Mouse (Mus musculus) kidney, adult 2 months (tissue): Measurements from ENCODE around the gene Sv2a. TPM values are rescaled to one million over a fixed set of nuclear protein-coding genes. Genes with fewer than 3 reads are reported as not detected.
"Not testable (repeated sequence)": the region's sequence is repeated elsewhere in the genome, so short reads cannot be mapped to it uniquely, and the experiment has no call there.

ENCODE experiments used
- DNase-seq: peaks from one replicate; pipeline ENCODE4 v3.0.0; 2021
- H3K27ac ChIP-seq: fragments of 200-500 bp; 2 replicates; pipeline ENCODE4 v1.5.1; 2012; ENCODE audit warnings: low read depth, low read length, control low read depth, inconsistent platforms; ENCODE audit not compliant: insufficient read depth
- H3K27me3 ChIP-seq: fragments of 200-500 bp; replicated peaks from 2 replicates; pipeline ENCODE4 v1.6.1; 2012; ENCODE audit warnings: mild to moderate bottlenecking, moderate library complexity, low read length, inconsistent platforms; ENCODE audit not compliant: control insufficient read depth, insufficient read depth
- H3K36me3 ChIP-seq: fragments of 200-500 bp; 2 replicates; pipeline ENCODE4 v1.6.1; 2012; ENCODE audit warnings: mild to moderate bottlenecking, moderate library complexity, low read length, inconsistent platforms; ENCODE audit not compliant: control insufficient read depth, insufficient read depth
- H3K4me1 ChIP-seq: fragments of 200-500 bp; 2 replicates; pipeline ENCODE4 v1.6.1; 2011; ENCODE audit warnings: low read length; ENCODE audit not compliant: control insufficient read depth, insufficient read depth
- H3K4me3 ChIP-seq: fragments of 200-500 bp; 2 replicates; pipeline ENCODE4 v1.5.1; 2011; ENCODE audit warnings: mild to moderate bottlenecking, low read depth, low read length, control low read depth; ENCODE audit not compliant: insufficient read depth
- CTCF ChIP-seq: fragments of 200-500 bp; conservative IDR thresholded peaks from 2 replicates; pipeline ENCODE4 v1.5.1; 2011; ENCODE audit warnings: low read depth, mild to moderate bottlenecking, control low read depth, low read length, moderate library complexity, mixed read lengths; ENCODE audit not compliant: insufficient read depth, insufficient read length
- POLR2A ChIP-seq: fragments of 200-500 bp; IDR thresholded peaks from one replicate; pipeline ENCODE4 v1.6.1; 2011; ENCODE audit warnings: low read depth, low read length, control low read depth
- WGBS: fragments of 180-500 bp; shearing (Covaris S2); methylation state at CpG from one replicate; pipeline ENCODE4 v1.1.7; 2018; 5-methylcytosine and 5-hydroxymethylcytosine counted together
- polyA plus RNA-seq: library from polyadenylated mRNA; depleted of rRNA; stranded (reverse); fragments of >200 nt; gene quantifications from 2 replicates; pipeline ENCODE4 v1.2.3, GENCODE M21; 2012

Sv2a gene
- polyA plus RNA-seq, 1 experiment, result 20.8 TPM

DNA sequence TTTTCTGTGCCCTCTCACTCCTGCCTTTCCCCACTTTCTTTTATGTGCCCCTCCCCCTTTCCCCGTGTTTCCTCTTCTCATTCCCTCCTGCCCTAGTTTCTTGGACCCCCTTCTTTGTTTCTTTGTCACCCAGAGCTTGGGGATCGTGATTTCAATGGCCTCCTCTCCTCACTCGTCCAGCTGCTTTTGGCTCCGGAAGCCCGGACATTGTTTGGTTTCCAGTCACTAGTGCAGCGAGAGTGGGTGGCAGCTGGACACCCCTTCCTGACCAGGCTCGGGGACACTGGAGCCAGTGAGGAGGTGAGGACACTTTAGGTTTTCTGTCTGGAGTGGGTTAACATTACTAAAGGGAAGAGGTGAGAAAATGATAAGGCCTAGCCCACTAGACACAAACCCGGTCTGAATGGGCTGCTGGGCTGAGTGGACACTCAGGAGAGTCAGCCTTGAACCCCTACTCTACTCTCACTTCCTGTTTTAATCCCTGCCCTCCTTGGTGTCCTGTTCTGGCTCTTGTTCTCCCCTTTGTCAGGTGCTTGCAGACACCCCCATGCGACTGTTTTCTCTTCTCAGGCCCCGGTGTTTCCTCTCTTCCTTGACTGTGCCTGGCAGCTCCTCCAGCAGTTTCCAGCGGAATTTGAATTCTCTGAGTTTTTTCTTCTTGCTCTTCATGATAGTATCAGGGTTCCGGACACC is 12.3 kb upstream of the Sv2a start:
- DNase-seq, result no peak
- no peak overlapping the region for H3K27ac ChIP-seq

GRCm38 (mm10) chr3:96170276-96170675 is 10.7 kb upstream of the Sv2a start:
- WGBS, result 84% methylated on average over 4 of the region's 4 CpGs
- H3K27me3 ChIP-seq, result no peaks in the 10 kb centered on the region
- H3K4me1 ChIP-seq, result peaks cover 14% of the 10 kb centered on the region; the same call in 1 of the 2 replicates
- H3K27ac ChIP-seq, result 0 out of 2 replicates have a peak overlapping the region, but pooled peaks have one; percentile 96
- no peak for DNase-seq
- H3K36me3 ChIP-seq, result peaks cover 1% of the 10 kb centered on the region
- TF ChIP-seq POLR2A, result no peak
- TF ChIP-seq CTCF, result no peak
- H3K4me3 ChIP-seq, result no peak overlapping the region

More for the DNA sequence above, 12.3 kb upstream of the Sv2a start:
- H3K4me1 ChIP-seq, result peaks cover 21% of the 10 kb centered on the region; the same call in 1 of the 2 replicates
- TF ChIP-seq POLR2A (no peak), CTCF (no peak)
- H3K36me3 ChIP-seq, result no peaks in the 10 kb centered on the region; the same call in 1 of the 2 replicates
- no peak overlapping the region for H3K4me3 ChIP-seq
- WGBS, result 59% methylated on average over 12 of the region's 12 CpGs
- no peaks in the 10 kb centered on the region for H3K27me3 ChIP-seq

- H3K27ac ChIP-seq, result peak overlapping the region; percentile 96
- H3K27me3 ChIP-seq, result no peaks in the 10 kb centered on the region
- peaks cover 1% of the 10 kb centered on the region for H3K36me3 ChIP-seq
- peak overlapping the region; percentile 71 for H3K4me3 ChIP-seq
- 42% methylated on average over 10 of the region's 10 CpGs for WGBS
- DNase-seq, result peak; percentile 25
- TF ChIP-seq CTCF (no peak), POLR2A (no peak)
- peaks cover 14% of the 10 kb centered on the region; the same call in 1 of the 2 replicates for H3K4me1 ChIP-seq
These were observed 9.9 kb upstream of the Sv2a start for GRCm38 (mm10) chr3:96170976-96171545.

GRCm38 (mm10) chr3:96171583-96172196 is 9.3 kb upstream of the Sv2a start:
- Histone ChIP-seq H3K27me3 (no peaks in the 10 kb centered on the region), H3K4me3 (peak overlapping the region; percentile 71), H3K27ac (peak overlapping the region; percentile 96), H3K4me1 (peaks cover 14% of the 10 kb centered on the region; the same call in 1 of the 2 replicates), H3K36me3 (peaks cover 1% of the 10 kb centered on the region)
- 9% methylated on average over 18 of the region's 18 CpGs for WGBS
- no peak for TF ChIP-seq POLR2A
- TF ChIP-seq CTCF, result no peak
- DNase-seq, result no peak

DNA sequence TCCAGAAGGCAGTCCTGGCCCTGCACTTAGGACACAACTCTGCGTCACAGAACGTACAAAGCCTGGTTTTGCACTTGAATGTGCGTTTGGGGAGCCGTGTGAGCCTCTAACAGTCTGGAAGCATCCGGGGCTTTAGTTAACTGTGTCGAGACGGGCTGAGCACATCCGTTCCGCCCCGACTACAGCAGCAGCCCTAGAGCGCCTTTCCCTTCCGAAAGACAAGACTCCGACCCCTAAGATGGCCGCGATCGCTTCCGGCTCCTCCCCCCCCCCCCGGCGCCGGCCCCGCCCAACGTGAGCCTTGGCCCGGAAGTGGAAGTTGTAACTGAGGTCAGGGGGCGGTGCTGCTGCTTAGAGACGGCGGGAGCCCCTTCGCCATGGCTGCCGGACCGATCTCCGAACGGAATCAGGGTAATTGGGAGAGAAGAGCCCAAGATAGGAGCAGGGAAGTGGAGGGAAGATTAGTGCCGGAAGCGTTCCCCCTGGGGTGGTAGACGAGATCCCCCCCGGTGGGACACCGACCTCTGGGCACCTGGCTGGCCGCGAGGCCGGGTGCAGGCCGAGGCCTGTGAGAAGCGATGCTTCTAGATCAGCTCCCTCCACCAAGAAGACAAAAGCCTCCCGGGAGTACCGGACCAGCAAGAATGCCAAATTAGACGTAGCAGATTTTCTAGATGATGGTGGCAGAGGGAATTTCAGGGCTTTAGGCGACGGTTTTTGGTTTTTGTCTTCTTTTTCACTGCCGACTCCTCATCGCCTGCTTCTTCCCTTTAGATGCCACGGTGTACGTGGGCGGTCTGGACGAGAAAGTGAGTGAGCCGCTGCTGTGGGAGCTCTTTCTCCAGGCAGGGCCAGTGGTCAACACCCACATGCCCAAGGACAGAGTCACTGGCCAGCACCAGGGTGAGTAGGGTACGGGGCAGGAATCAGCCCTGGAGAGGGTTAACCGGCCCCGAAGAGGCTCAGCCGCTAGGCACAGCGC is 8.5 kb upstream of the Sv2a start, which contains the start of gene Sf3b4:
TSS of gene Sf3b4 (plus strand) at position 136 of the 982 bp plus-strand sequence.
- under 1% methylated on average over 58 of the region's 58 CpGs for WGBS
- Histone ChIP-seq H3K4me1 (peaks cover 14% of the 10 kb centered on the region; the same call in 1 of the 2 replicates), H3K27me3 (no peaks in the 10 kb centered on the region), H3K4me3 (peak within 1 kb of the TSS; percentile 96), H3K36me3 (peaks cover 3% of the 10 kb centered on the region), H3K27ac (peak within 1 kb of the TSS; percentile 96)
- DNase-seq, result peak; percentile 92
- TF ChIP-seq CTCF, result no peak
- TF ChIP-seq POLR2A, result peak; percentile 88

- WGBS, result 33% methylated on average over 7 of the region's 7 CpGs
- H3K4me3 ChIP-seq, result peak overlapping the region; percentile 96
- no peak for TF ChIP-seq POLR2A
- no peak for TF ChIP-seq CTCF
- no peak overlapping the region for H3K27ac ChIP-seq
- no peaks in the 10 kb centered on the region for H3K27me3 ChIP-seq
- peaks cover 4% of the 10 kb centered on the region for H3K36me3 ChIP-seq
- peaks cover 14% of the 10 kb centered on the region; the same call in 1 of the 2 replicates for H3K4me1 ChIP-seq
- DNase-seq, result no peak
These were observed 7.8 kb upstream of the Sv2a start for GRCm38 (mm10) chr3:96173185-96173584.

- H3K27me3 ChIP-seq, DNase-seq, H3K4me3 ChIP-seq, H3K27ac ChIP-seq, H3K36me3 ChIP-seq: not testable (repeated sequence)
- peaks cover 14% of the 10 kb centered on the region; the same call in 1 of the 2 replicates for H3K4me1 ChIP-seq
- 81% methylated on average over 4 of the region's 4 CpGs for WGBS
These were observed 6.9 kb upstream of the Sv2a start for GRCm38 (mm10) chr3:96174042-96174441.
